Mouse (Mus musculus) stomach, embryonic 15.5 days (tissue): ENCODE data around the gene Olfr629. TPM values are rescaled to one million over a fixed set of nuclear protein-coding genes. Genes with fewer than 3 reads are reported as not detected.
"Not testable (repeated sequence)": the region's sequence is repeated elsewhere in the genome, so short reads cannot be mapped to it uniquely, and the experiment has no call there.

ENCODE experiments used
- ATAC-seq: fragments of 200-750 bp; cut with Nextera tagmentation; 2 replicates; pipeline ENCODE4 v1.8.0; 2017; ENCODE audit warnings: low read depth, moderate number of reproducible peaks, moderate TSS enrichment; ENCODE audit not compliant: insufficient read depth, low FRiP score
- H3K27ac ChIP-seq: fragments of 300-500 bp; sonication (generic); 2 replicates; pipeline ENCODE4 v1.5.1; 2015; ENCODE audit warnings: mild to moderate bottlenecking, inconsistent platforms
- H3K27me3 ChIP-seq: fragments of 300-500 bp; sonication (generic); replicated peaks from 2 replicates; pipeline ENCODE4 v1.6.1; 2015; ENCODE audit warnings: inconsistent platforms
- H3K36me3 ChIP-seq: fragments of 300-500 bp; sonication (generic); 2 replicates; pipeline ENCODE4 v1.6.1; 2015; ENCODE audit warnings: inconsistent platforms
- H3K4me1 ChIP-seq: fragments of 300-500 bp; sonication (generic); 2 replicates; pipeline ENCODE4 v1.6.1; 2015; ENCODE audit warnings: inconsistent platforms
- H3K4me2 ChIP-seq: fragments of 300-500 bp; sonication (generic); 2 replicates; pipeline ENCODE4 v1.6.1; 2015; ENCODE audit warnings: mild to moderate bottlenecking, inconsistent platforms
- H3K4me3 ChIP-seq: fragments of 300-500 bp; sonication (generic); replicated peaks from 2 replicates; pipeline ENCODE4 v1.5.1; 2015; ENCODE audit warnings: inconsistent platforms
- H3K9ac ChIP-seq: fragments of 300-500 bp; sonication (generic); 2 replicates; pipeline ENCODE4 v1.6.1; 2015; ENCODE audit warnings: inconsistent platforms
- H3K9me3 ChIP-seq: fragments of 300-500 bp; sonication (generic); 2 replicates; pipeline ENCODE4 v1.6.1; 2016; ENCODE audit warnings: inconsistent platforms
- WGBS: fragments of 180-500 bp; shearing (Covaris S2); methylation state at CpG from one replicate; pipeline ENCODE4 v1.1.7; 2015; 5-methylcytosine and 5-hydroxymethylcytosine counted together
- polyA plus RNA-seq: library from polyadenylated mRNA; unstranded; fragments of >200 nt; fragmentation: Nextera tagmentation; extraction: Ambion mirVana; gene quantifications from 2 replicates; pipeline ENCODE4 v1.2.1, GENCODE M21; 2015

Gene Olfr629
- polyA plus RNA-seq: not detected in 2 replicates

GRCm38 (mm10) chr7:103744843-103745242 is at the start of gene Olfr629:
Gene Olfr629, minus strand, starts transcription at chr7:103744943.
- no peak for ATAC-seq
- Histone ChIP-seq H3K36me3 (no peaks in the 10 kb centered on the region), H3K9ac (no peak within 1 kb of the TSS), H3K9me3 (no peaks in the 10 kb centered on the region), H3K4me2 (no peak within 1 kb of the TSS), H3K27ac (no peak within 1 kb of the TSS), H3K4me3 (no peak within 1 kb of the TSS), H3K27me3 (no peaks in the 10 kb centered on the region), H3K4me1 (no peaks in the 10 kb centered on the region)
- WGBS: 76% methylated on average over 2 of the region's 2 CpGs

- Histone ChIP-seq H3K4me1 (no peaks in the 10 kb centered on the region), H3K4me3 (no peak overlapping the region), H3K27me3 (no peaks in the 10 kb centered on the region), H3K4me2 (no peak overlapping the region), H3K36me3 (no peaks in the 10 kb centered on the region), H3K9me3 (no peaks in the 10 kb centered on the region), H3K27ac (no peak overlapping the region), H3K9ac (no peak overlapping the region)
- no peak for ATAC-seq
- 16% methylated on average over 4 of the region's 4 CpGs for WGBS
Measured at GRCm38 (mm10) chr7:103792669-103793388, 48.1 kb upstream of the Olfr629 start.

GRCm38 (mm10) chr7:103791721-103792120 is 47.0 kb upstream of the Olfr629 start, which contains the start of gene Olfr67:
Gene Olfr67, minus strand, starts transcription at chr7:103791821.
- Histone ChIP-seq H3K9me3 (no peaks in the 10 kb centered on the region), H3K4me3 (no peak within 1 kb of the TSS), H3K36me3 (no peaks in the 10 kb centered on the region), H3K4me1 (no peaks in the 10 kb centered on the region), H3K9ac (no peak within 1 kb of the TSS), H3K27ac (no peak within 1 kb of the TSS), H3K27me3 (no peaks in the 10 kb centered on the region), H3K4me2 (no peak within 1 kb of the TSS)
- WGBS: 70% methylated on average over 3 of the region's 3 CpGs
- no peak for ATAC-seq

GRCm38 (mm10) chr7:103779598-103779997 is 34.9 kb upstream of the Olfr629 start, which contains the start of gene Olfr68:
Gene Olfr68, minus strand, starts transcription at chr7:103779698.
- Histone ChIP-seq H3K9ac (no peak within 1 kb of the TSS), H3K9me3 (no peaks in the 10 kb centered on the region)
- WGBS: 75% methylated on average over 3 of the region's 3 CpGs

GRCm38 (mm10) chr7:103777652-103778051 is 32.9 kb upstream of the Olfr629 start:
- not testable (repeated sequence) for H3K9ac ChIP-seq, H3K4me3 ChIP-seq, ATAC-seq, H3K4me1 ChIP-seq, H3K27me3 ChIP-seq, H3K9me3 ChIP-seq, H3K27ac ChIP-seq, H3K4me2 ChIP-seq, H3K36me3 ChIP-seq
- 81% methylated on average over 4 of the region's 4 CpGs for WGBS

More at GRCm38 (mm10) chr7:103779598-103779997, 34.9 kb upstream of the Olfr629 start, which contains the start of gene Olfr68:
- Histone ChIP-seq H3K36me3 (no peaks in the 10 kb centered on the region), H3K27ac (no peak within 1 kb of the TSS), H3K27me3 (no peaks in the 10 kb centered on the region), H3K4me2 (no peak within 1 kb of the TSS), H3K4me1 (no peaks in the 10 kb centered on the region), H3K4me3 (no peak within 1 kb of the TSS)
- ATAC-seq: no peak

GRCm38 (mm10) chr7:103771494-103771893 is 26.8 kb upstream of the Olfr629 start, which contains the start of gene Olfr69:
Gene Olfr69, minus strand, starts transcription at chr7:103771594.
- H3K27me3 ChIP-seq: no peaks in the 10 kb centered on the region
- no peaks in the 10 kb centered on the region for H3K9me3 ChIP-seq
- no peaks in the 10 kb centered on the region for H3K36me3 ChIP-seq
- H3K4me3 ChIP-seq: no peak within 1 kb of the TSS
- no peaks in the 10 kb centered on the region for H3K4me1 ChIP-seq
- no peak within 1 kb of the TSS for H3K4me2 ChIP-seq
- H3K27ac ChIP-seq: no peak within 1 kb of the TSS
- H3K9ac ChIP-seq: no peak within 1 kb of the TSS
- no peak for ATAC-seq
- 72% methylated on average over 2 of the region's 2 CpGs for WGBS

- whole genome bisulfite sequencing: 78% methylated on average over 6 of the region's 6 CpGs
- not testable (repeated sequence) for H3K4me3 ChIP-seq, H3K27me3 ChIP-seq, H3K4me2 ChIP-seq, H3K36me3 ChIP-seq, ATAC-seq, H3K9ac ChIP-seq, H3K4me1 ChIP-seq, H3K9me3 ChIP-seq, H3K27ac ChIP-seq
Measured at GRCm38 (mm10) chr7:103767687-103768086, 22.9 kb upstream of the Olfr629 start.

- H3K27me3 ChIP-seq, H3K9me3 ChIP-seq, H3K4me2 ChIP-seq, ATAC-seq, H3K9ac ChIP-seq, H3K27ac ChIP-seq, H3K4me1 ChIP-seq, H3K4me3 ChIP-seq, H3K36me3 ChIP-seq: not testable (repeated sequence)
- WGBS: 89% methylated on average over 6 of the region's 6 CpGs
Measured at GRCm38 (mm10) chr7:103762212-103762611, 17.5 kb upstream of the Olfr629 start.

- WGBS: 40% methylated on average over 2 of the region's 2 CpGs
Measured at GRCm38 (mm10) chr7:103757233-103757632, 12.5 kb upstream of the Olfr629 start, which contains the start of gene Olfr630. Gene Olfr630, minus strand, starts transcription at chr7:103757333.

GRCm38 (mm10) chr7:103730074-103730473 is 14.7 kb downstream of the Olfr629 start, which contains the start of gene Olfr628:
Gene Olfr628, plus strand, starts transcription at chr7:103730374.
- no peak within 1 kb of the TSS for H3K4me2 ChIP-seq
- no peaks in the 10 kb centered on the region for H3K4me1 ChIP-seq
- no peak for ATAC-seq
- 80% methylated on average over 1 of the region's 1 CpGs for WGBS
- H3K4me3 ChIP-seq: no peak within 1 kb of the TSS
- H3K9me3 ChIP-seq: no peaks in the 10 kb centered on the region
- H3K36me3 ChIP-seq: no peaks in the 10 kb centered on the region
- no peak within 1 kb of the TSS for H3K9ac ChIP-seq
- H3K27me3 ChIP-seq: no peaks in the 10 kb centered on the region
- no peak within 1 kb of the TSS for H3K27ac ChIP-seq

More at GRCm38 (mm10) chr7:103757233-103757632, 12.5 kb upstream of the Olfr629 start, which contains the start of gene Olfr630:
- no peak within 1 kb of the TSS for H3K27ac ChIP-seq
- no peaks in the 10 kb centered on the region for H3K27me3 ChIP-seq
- no peaks in the 10 kb centered on the region for H3K9me3 ChIP-seq
- H3K4me3 ChIP-seq: no peak within 1 kb of the TSS
- no peaks in the 10 kb centered on the region for H3K36me3 ChIP-seq
- no peaks in the 10 kb centered on the region for H3K4me1 ChIP-seq
- no peak for ATAC-seq
- no peak within 1 kb of the TSS for H3K4me2 ChIP-seq
- H3K9ac ChIP-seq: no peak within 1 kb of the TSS

GRCm38 (mm10) chr7:103716398-103716797 is 28.3 kb downstream of the Olfr629 start:
- not testable (repeated sequence) for H3K27ac ChIP-seq, H3K36me3 ChIP-seq, ATAC-seq, H3K4me3 ChIP-seq, H3K27me3 ChIP-seq, H3K4me2 ChIP-seq, H3K9ac ChIP-seq, H3K9me3 ChIP-seq, H3K4me1 ChIP-seq
- 97% methylated on average over 1 of the region's 1 CpGs for WGBS

- Histone ChIP-seq H3K9ac (no peak within 1 kb of the TSS), H3K4me2 (no peak within 1 kb of the TSS), H3K27me3 (no peaks in the 10 kb centered on the region), H3K4me3 (no peak within 1 kb of the TSS), H3K4me1 (no peaks in the 10 kb centered on the region), H3K36me3 (no peaks in the 10 kb centered on the region), H3K27ac (no peak within 1 kb of the TSS), H3K9me3 (no peaks in the 10 kb centered on the region)
- ATAC-seq: no peak
Measured at GRCm38 (mm10) chr7:103714371-103714770, 30.4 kb downstream of the Olfr629 start, which contains the start of gene Olfr243. Gene Olfr243, plus strand, starts transcription at chr7:103714671.
